Mouse (Mus musculus) liver, embryonic 11.5 days (tissue): Measurements from ENCODE around the gene Ntsr1. TPM values are rescaled to one million over a fixed set of nuclear protein-coding genes. Genes with fewer than 3 reads are reported as not detected.

Experiments used
- ATAC-seq: fragments of 200-750 bp; cut with Nextera tagmentation; replicated peaks from 2 replicates; pipeline ENCODE4 v1.8.0; 2017; ENCODE audit warnings: moderate number of reproducible peaks, mild to moderate bottlenecking, moderate TSS enrichment, moderate library complexity; ENCODE audit not compliant: low FRiP score
- DNase-seq: peaks from one replicate; pipeline ENCODE4 v3.0.0-alpha.2; 2017; ENCODE audit warnings: low spot score
- H3K27ac ChIP-seq: fragments of 300-500 bp; sonication (generic); 2 replicates; pipeline ENCODE4 v1.5.1; 2014; ENCODE audit warnings: mild to moderate bottlenecking, low read depth, low read length, control low read depth
- H3K27me3 ChIP-seq: fragments of 300-500 bp; sonication (generic); replicated peaks from 2 replicates; pipeline ENCODE4 v1.6.1; 2014; ENCODE audit warnings: low read length, mixed read lengths; ENCODE audit not compliant: control insufficient read depth, insufficient read depth
- H3K36me3 ChIP-seq: fragments of 300-500 bp; sonication (generic); 2 replicates; pipeline ENCODE4 v1.6.1; 2014; ENCODE audit warnings: mild to moderate bottlenecking, low read length, moderate library complexity, mixed read lengths; ENCODE audit not compliant: control insufficient read depth, insufficient read depth
- H3K4me1 ChIP-seq: fragments of 300-500 bp; sonication (generic); replicated peaks from 2 replicates; pipeline ENCODE4 v1.6.1; 2014; ENCODE audit warnings: low read length, mixed read lengths; ENCODE audit not compliant: control insufficient read depth, insufficient read depth
- H3K4me2 ChIP-seq: fragments of 300-500 bp; sonication (generic); 2 replicates; pipeline ENCODE4 v1.6.1; 2014; ENCODE audit warnings: mild to moderate bottlenecking, control low read depth, moderate library complexity
- H3K4me3 ChIP-seq: fragments of 300-500 bp; sonication (generic); 2 replicates; pipeline ENCODE4 v1.5.1; 2014; ENCODE audit warnings: low read depth, low read length, control low read depth
- H3K9ac ChIP-seq: fragments of 300-500 bp; sonication (generic); 2 replicates; pipeline ENCODE4 v1.6.1; 2014; ENCODE audit warnings: low read depth, low read length, control low read depth
- H3K9me3 ChIP-seq: fragments of 300-500 bp; sonication (generic); 2 replicates; pipeline ENCODE4 v1.6.1; 2016; ENCODE audit warnings: low read length, inconsistent platforms, mixed read lengths; ENCODE audit not compliant: control insufficient read depth
- WGBS: fragments of 180-500 bp; shearing (Covaris S2); extraction: QIAGEN DNeasy Blood & Tissue Kit; methylation state at CpG from one replicate; pipeline ENCODE4 v1.1.7; 2014; 5-methylcytosine and 5-hydroxymethylcytosine counted together
- polyA plus RNA-seq: library from polyadenylated mRNA; unstranded; fragments of >200 nt; fragmentation: Nextera tagmentation; extraction: Ambion mirVana; gene quantifications from 2 replicates; pipeline ENCODE4 v1.2.1, GENCODE M21; 2014

The Ntsr1 gene
- polyA plus RNA-seq, 1 experiment from 2014 or later, result 0.49 TPM

- H3K9ac ChIP-seq, result no peak overlapping the region
- no peak overlapping the region for H3K4me3 ChIP-seq
- H3K9me3 ChIP-seq, result no peaks in the 10 kb centered on the region
- H3K4me1 ChIP-seq, result 0 out of 2 replicates have a peak, but pooled peaks cover 2% of the 10 kb centered on the region
- no peak overlapping the region for H3K27ac ChIP-seq
- H3K4me2 ChIP-seq, result no peak overlapping the region
- no peaks in the 10 kb centered on the region for H3K27me3 ChIP-seq
- DNase-seq (no peak), ATAC-seq (no peak)
- no peaks in the 10 kb centered on the region for H3K36me3 ChIP-seq
- 73% methylated on average over 3 of the region's 3 CpGs for WGBS
These were observed 13.2 kb downstream of the Ntsr1 start for GRCm38 (mm10) chr2:180513019-180513418.

- Histone ChIP-seq H3K27me3 (no peaks in the 10 kb centered on the region), H3K4me2 (no peak overlapping the region), H3K27ac (no peak overlapping the region), H3K9ac (no peak overlapping the region), H3K9me3 (no peaks in the 10 kb centered on the region), H3K36me3 (no peaks in the 10 kb centered on the region), H3K4me3 (no peak overlapping the region), H3K4me1 (0 out of 2 replicates have a peak, but pooled peaks cover 2% of the 10 kb centered on the region)
- WGBS, result 50% methylated on average over 4 of the region's 4 CpGs
- ATAC-seq (no peak), DNase-seq (no peak)
These were observed 14.1 kb downstream of the Ntsr1 start for GRCm38 (mm10) chr2:180513835-180514234.

GRCm38 (mm10) chr2:180521437-180522221 lies 21.9 kb downstream of the Ntsr1 start:
- 64% methylated on average over 5 of the region's 5 CpGs for WGBS
- Histone ChIP-seq H3K27me3 (peaks cover 6% of the 10 kb centered on the region; the same call in 1 of the 2 replicates), H3K4me2 (no peak overlapping the region), H3K9me3 (no peaks in the 10 kb centered on the region), H3K27ac (no peak overlapping the region), H3K4me1 (no peaks in the 10 kb centered on the region), H3K36me3 (no peaks in the 10 kb centered on the region), H3K9ac (no peak overlapping the region), H3K4me3 (no peak overlapping the region)
- ATAC-seq (no peak), DNase-seq (no peak)

- H3K4me3 ChIP-seq, result no peak overlapping the region
- H3K36me3 ChIP-seq, result no peaks in the 10 kb centered on the region
- peaks cover 9% of the 10 kb centered on the region for H3K27me3 ChIP-seq
- no peak overlapping the region for H3K9ac ChIP-seq
- no peak overlapping the region for H3K4me2 ChIP-seq
- no peak overlapping the region for H3K27ac ChIP-seq
- ATAC-seq, result no peak
- H3K9me3 ChIP-seq, result no peaks in the 10 kb centered on the region
- H3K4me1 ChIP-seq, result no peaks in the 10 kb centered on the region
- 55% methylated on average over 4 of the region's 4 CpGs for WGBS
- DNase-seq, result no peak
These were observed 23.0 kb downstream of the Ntsr1 start for GRCm38 (mm10) chr2:180522825-180523224.

- Histone ChIP-seq H3K27me3 (peaks cover 14% of the 10 kb centered on the region), H3K36me3 (no peaks in the 10 kb centered on the region), H3K4me1 (no peaks in the 10 kb centered on the region), H3K4me3 (no peak overlapping the region), H3K9ac (no peak overlapping the region), H3K4me2 (no peak overlapping the region), H3K27ac (no peak overlapping the region), H3K9me3 (no peaks in the 10 kb centered on the region)
- DNase-seq (no peak), ATAC-seq (no peak)
- WGBS, result 61% methylated on average over 7 of the region's 7 CpGs
These were observed 27.7 kb downstream of the Ntsr1 start for GRCm38 (mm10) chr2:180527447-180527846.

- no peak overlapping the region for H3K27ac ChIP-seq
- no peak overlapping the region for H3K4me3 ChIP-seq
- no peaks in the 10 kb centered on the region for H3K9me3 ChIP-seq
- H3K4me2 ChIP-seq, result no peak overlapping the region
- WGBS, result 30% methylated on average over 8 of the region's 8 CpGs
- no peaks in the 10 kb centered on the region for H3K36me3 ChIP-seq
- no peak for DNase-seq
- peaks cover 14% of the 10 kb centered on the region for H3K27me3 ChIP-seq
- no peaks in the 10 kb centered on the region for H3K4me1 ChIP-seq
- no peak overlapping the region for H3K9ac ChIP-seq
- no peak for ATAC-seq
These were observed 28.1 kb downstream of the Ntsr1 start for GRCm38 (mm10) chr2:180527883-180528282.

GRCm38 (mm10) chr2:180530130-180530529 lies 30.4 kb downstream of the Ntsr1 start:
- Histone ChIP-seq H3K9me3 (no peaks in the 10 kb centered on the region), H3K36me3 (no peaks in the 10 kb centered on the region), H3K4me3 (no peak overlapping the region), H3K4me1 (no peaks in the 10 kb centered on the region), H3K4me2 (no peak overlapping the region), H3K9ac (no peak overlapping the region), H3K27ac (no peak overlapping the region), H3K27me3 (peaks cover 14% of the 10 kb centered on the region)
- WGBS, result 32% methylated on average over 7 of the region's 7 CpGs
- no peak for ATAC-seq
- DNase-seq, result no peak

- DNase-seq (no peak), ATAC-seq (no peak)
- H3K36me3 ChIP-seq, result no peaks in the 10 kb centered on the region
- WGBS, result 29% methylated on average over 3 of the region's 3 CpGs
- peaks cover 9% of the 10 kb centered on the region for H3K27me3 ChIP-seq
- no peak overlapping the region for H3K27ac ChIP-seq
- no peak overlapping the region for H3K9ac ChIP-seq
- H3K4me2 ChIP-seq, result no peak overlapping the region
- H3K4me1 ChIP-seq, result no peaks in the 10 kb centered on the region
- no peak overlapping the region for H3K4me3 ChIP-seq
- no peaks in the 10 kb centered on the region for H3K9me3 ChIP-seq
These were observed 30.8 kb downstream of the Ntsr1 start for GRCm38 (mm10) chr2:180530584-180530983.
